Mouse (Mus musculus) cerebellum, adult 2 months (tissue): ENCODE measurements around the gene Faap100.

ENCODE experiments used
- CTCF ChIP-seq: fragments of 200-500 bp; IDR thresholded peaks from 2 replicates; pipeline ENCODE4 v1.5.1; 2011; ENCODE audit warnings: low read depth, mild to moderate bottlenecking, control low read depth, low read length, moderate library complexity, borderline replicate concordance; ENCODE audit not compliant: insufficient read depth
- POLR2A ChIP-seq: fragments of 200-500 bp; IDR thresholded peaks from 2 replicates; pipeline ENCODE4 v1.6.1; 2011; ENCODE audit warnings: low read length, control low read depth, borderline replicate concordance; ENCODE audit not compliant: insufficient read depth

DNA sequence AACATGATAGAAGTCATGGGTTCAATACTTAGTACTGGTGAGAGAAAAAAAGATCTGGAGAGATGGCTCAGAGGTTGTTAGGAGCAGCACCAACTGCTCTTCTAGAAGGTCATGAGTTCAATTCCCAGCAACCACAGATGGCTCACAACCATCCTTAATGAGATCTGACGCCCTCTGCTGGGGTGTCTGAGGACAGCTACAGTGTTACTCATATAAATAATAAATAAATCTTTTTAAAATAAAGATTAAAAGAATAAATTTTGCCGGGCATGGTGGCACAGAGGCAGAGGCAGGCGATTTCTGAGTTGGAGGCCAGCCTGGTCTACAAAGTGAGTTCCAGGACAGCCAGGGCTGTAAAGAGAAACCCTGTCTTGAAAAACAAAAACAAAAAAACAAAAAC is 39.8 kb downstream of the Faap100 start:
- no peak for TF ChIP-seq CTCF
- no peak for TF ChIP-seq POLR2A
